In genomic region chr13:95325080-95325906, GRCm38 (mm10) we compare ENCODE assay signal across 7 mouse cellular contexts. TPM values are rescaled to one million over a fixed set of nuclear protein-coding genes. Genes with fewer than 3 reads are reported as not detected.
A peak's percentile ranks its signal among the peaks of the same experiment; 100 is the strongest.
DNase-seq lines count a peak whose midpoint lies in the region; ATAC-seq lines count a peak whose summit lies in the region.

No protein-coding gene starts in this region.

- peak overlapping the region; percentile 99 for H3K27ac ChIP-seq in limb, embryonic 11.5 days (replicated peaks; ENCODE audit: low read depth, low read length)
- H3K27ac ChIP-seq in midbrain, embryonic 12.5 days (replicated peaks), result peak overlapping the region; percentile 91

- no peaks in the 10 kb centered on the region for H3K27me3 ChIP-seq in limb, embryonic 11.5 days (ENCODE audit: control insufficient read depth, insufficient read depth, low read length)
- no peaks in the 10 kb centered on the region for H3K27me3 ChIP-seq in midbrain, embryonic 12.5 days

- peak overlapping the region; percentile 92 for H3K9ac ChIP-seq in limb, embryonic 11.5 days (ENCODE audit: low read length)
- H3K9ac ChIP-seq in midbrain, embryonic 12.5 days (replicated peaks), result peak overlapping the region; percentile 95

- H3K36me3 ChIP-seq in limb, embryonic 11.5 days (ENCODE audit: control insufficient read depth, insufficient read depth, low read length), result no peaks in the 10 kb centered on the region
- H3K36me3 ChIP-seq in midbrain, embryonic 12.5 days, result no peaks in the 10 kb centered on the region

- ATAC-seq in activated CD4-positive, CD25-positive, alpha-beta regulatory T cell, adult 4 months, result peak; percentile 46
- peak; percentile 51 for ATAC-seq in inflammation-experienced regulatory T-cells, adult 6 months
- ATAC-seq in limb, embryonic 11.5 days (ENCODE audit: insufficient number of reproducible peaks, low FRiP score, low TSS enrichment, low read depth), result peak; percentile 72
- ATAC-seq in midbrain, embryonic 12.5 days (ENCODE audit: low FRiP score, low read depth), result peak; percentile 67

- H3K4me2 ChIP-seq in limb, embryonic 11.5 days (ENCODE audit: low read depth, severe bottlenecking), result peak overlapping the region; percentile 72
- peak overlapping the region; percentile 68 for H3K4me2 ChIP-seq in midbrain, embryonic 12.5 days (replicated peaks)

- under 1% methylated on average over 62 of the region's 63 CpGs for WGBS in limb, embryonic 11.5 days
- WGBS in midbrain, embryonic 12.5 days, result under 1% methylated on average over 63 of the region's 63 CpGs

- intact Hi-C loops in gastrocnemius, postnatal 36 days (cut with DNase I), result no loop called here

- H3K4me3 ChIP-seq in limb, embryonic 11.5 days (ENCODE audit: low read depth, low read length), result peak overlapping the region; percentile 68
- peak overlapping the region; percentile 82 for H3K4me3 ChIP-seq in midbrain, embryonic 12.5 days

- peak; percentile 67 to 71 for DNase-seq in cerebellum, postnatal 36 days
- peak; percentile 19 to 62 for DNase-seq in gastrocnemius, postnatal 36 days
- peak; percentile 87 for DNase-seq in limb, embryonic 11.5 days (ENCODE audit: low spot score)
- peak; percentile 45 to 60 for DNase-seq in spleen, adult 18-20 months

- H3K4me1 ChIP-seq in limb, embryonic 11.5 days (ENCODE audit: control insufficient read depth, insufficient read depth, low read length), result peaks cover 9% of the 10 kb centered on the region
- peaks cover 34% of the 10 kb centered on the region for H3K4me1 ChIP-seq in midbrain, embryonic 12.5 days

- no peaks in the 10 kb centered on the region for H3K9me3 ChIP-seq in limb, embryonic 11.5 days (ENCODE audit: control insufficient read depth, low read length)
- no peaks in the 10 kb centered on the region for H3K9me3 ChIP-seq in midbrain, embryonic 12.5 days

RNA-seq across cellular contexts. Expression of gene Zbed3, which starts 1.9 kb away (rescaled TPM):
- polyA plus RNA-seq in activated CD4-positive, CD25-positive, alpha-beta regulatory T cell, adult 4 months (2017; shearing (Covaris generic)), result 1 to 10 TPM; 1.5 to 1.9 TPM
- 1 to 10 TPM; 5.0 to 5.8 TPM for total RNA-seq in gastrocnemius, postnatal 36 days (2021)
- polyA plus RNA-seq in inflammation-experienced regulatory T-cells, adult 6 months (2017; shearing (Covaris generic)), result 1 to 10 TPM; 1.2 to 3.7 (median 2.5) TPM
- polyA plus RNA-seq in limb, embryonic 11.5 days (2014; fragmentation: Nextera tagmentation; extraction: Ambion mirVana), result 95.8 and 96.7 TPM in 2 replicates
- polyA plus RNA-seq in midbrain, embryonic 12.5 days (2016; fragmentation: Nextera tagmentation; extraction: Ambion mirVana), result 53.1 and 62.3 TPM in 2 replicates

RNA-seq across cellular contexts. Expression of gene Aggf1, which starts 49.9 kb away (rescaled TPM):
- polyA plus RNA-seq in activated CD4-positive, CD25-positive, alpha-beta regulatory T cell, adult 4 months (2017; shearing (Covaris generic)), result 10 to 100 TPM; 11.3 to 12.4 TPM
- total RNA-seq in gastrocnemius, postnatal 36 days (2021), result 10 to 100 TPM; 14.0 to 15.8 TPM
- polyA plus RNA-seq in inflammation-experienced regulatory T-cells, adult 6 months (2017; shearing (Covaris generic)), result 10 to 100 TPM; 11.3 to 13.2 (median 11.9) TPM
- polyA plus RNA-seq in limb, embryonic 11.5 days (2014; fragmentation: Nextera tagmentation; extraction: Ambion mirVana), result 45.1 and 45.5 TPM in 2 replicates
- polyA plus RNA-seq in midbrain, embryonic 12.5 days (2016; fragmentation: Nextera tagmentation; extraction: Ambion mirVana), result 54.9 and 58.6 TPM in 2 replicates

Comparison
In these comparisons a context has a peak if more than half of its experiments do, and no peak if none do; other contexts are left out.
1. Peak in every context shown above with its lines: DNase-seq, ATAC-seq, H3K4me3 ChIP-seq and H3K27ac ChIP-seq.
2. RNA of gene Zbed3, which starts 1.9 kb away (polyA plus RNA-seq): 95.8 to 96.7 TPM in limb, embryonic 11.5 days and 53.1 to 62.3 TPM in midbrain, embryonic 12.5 days; 1.2 to 3.7 TPM in inflammation-experienced regulatory T-cells, adult 6 months and 1.5 to 1.9 TPM in activated CD4-positive, CD25-positive, alpha-beta regulatory T cell, adult 4 months; every median in the first group is over 10 times any median in the second.